Mouse (Mus musculus) cerebellum, adult 2 months (tissue): ENCODE measurements around the gene Cep250. TPM values are rescaled to one million over a fixed set of nuclear protein-coding genes. Genes with fewer than 3 reads are reported as not detected.
"Not testable (repeated sequence)": the region's sequence is repeated elsewhere in the genome, so short reads cannot be mapped to it uniquely, and the experiment has no call there.

Experiments
- DNase-seq, 2 experiments: peaks; one replicate each; pipeline ENCODE4 v3.0.0; 2021
- H3K27ac ChIP-seq: fragments of 200-500 bp; 2 replicates; pipeline ENCODE4 v1.5.1; 2012; ENCODE audit warnings: low read length, control low read depth, inconsistent platforms; ENCODE audit not compliant: insufficient read depth
- H3K27me3 ChIP-seq: fragments of 200-500 bp; 2 replicates; pipeline ENCODE4 v1.6.1; 2012; ENCODE audit warnings: inconsistent platforms, mild to moderate bottlenecking, low read length, moderate library complexity; ENCODE audit not compliant: control insufficient read depth, insufficient read depth
- H3K4me1 ChIP-seq: fragments of 200-500 bp; 2 replicates; pipeline ENCODE4 v1.6.1; 2011; ENCODE audit warnings: low read length; ENCODE audit not compliant: control insufficient read depth, insufficient read depth
- H3K4me3 ChIP-seq: fragments of 200-500 bp; replicated peaks from 2 replicates; pipeline ENCODE3; 2011; ENCODE audit warnings: mild to moderate bottlenecking, low read depth, low read length, control low read depth; ENCODE audit not compliant: insufficient read depth
- CTCF ChIP-seq: fragments of 200-500 bp; IDR thresholded peaks from 2 replicates; pipeline ENCODE4 v1.5.1; 2011; ENCODE audit warnings: low read depth, mild to moderate bottlenecking, control low read depth, low read length, moderate library complexity, borderline replicate concordance; ENCODE audit not compliant: insufficient read depth
- POLR2A ChIP-seq: fragments of 200-500 bp; IDR thresholded peaks from 2 replicates; pipeline ENCODE4 v1.6.1; 2011; ENCODE audit warnings: low read length, control low read depth, borderline replicate concordance; ENCODE audit not compliant: insufficient read depth
- WGBS: fragments of 180-500 bp; shearing (Covaris S2); methylation state at CpG from one replicate; pipeline ENCODE4 v1.1.7; 2018; 5-methylcytosine and 5-hydroxymethylcytosine counted together
- polyA plus RNA-seq: library from polyadenylated mRNA; depleted of rRNA; stranded (reverse); fragments of >200 nt; gene quantifications from 2 replicates; pipeline ENCODE4 v1.2.3, GENCODE M21; 2012; rRNA removed

The Cep250 gene
- polyA plus RNA-seq = 20.7 and 21.2 TPM in 2 replicates

- peak within 1 kb of the TSS; percentile 87 for H3K4me3 ChIP-seq
- peak within 1 kb of the TSS; percentile 86 for H3K27ac ChIP-seq
- no peaks in the 10 kb centered on the region; the same call in none of the 2 replicates for H3K4me1 ChIP-seq
- DNase-seq = peak; percentile 93
- TF ChIP-seq POLR2A = peak; percentile 64
- TF ChIP-seq CTCF = no peak
- WGBS = under 1% methylated on average over 59 of the region's 59 CpGs
- H3K27me3 ChIP-seq = no peaks in the 10 kb centered on the region
Observed at GRCm38 (mm10) chr2:155956134-155957059, at the start of gene Cep250. Cep250 (plus strand) TSS chr2:155956458.

DNA sequence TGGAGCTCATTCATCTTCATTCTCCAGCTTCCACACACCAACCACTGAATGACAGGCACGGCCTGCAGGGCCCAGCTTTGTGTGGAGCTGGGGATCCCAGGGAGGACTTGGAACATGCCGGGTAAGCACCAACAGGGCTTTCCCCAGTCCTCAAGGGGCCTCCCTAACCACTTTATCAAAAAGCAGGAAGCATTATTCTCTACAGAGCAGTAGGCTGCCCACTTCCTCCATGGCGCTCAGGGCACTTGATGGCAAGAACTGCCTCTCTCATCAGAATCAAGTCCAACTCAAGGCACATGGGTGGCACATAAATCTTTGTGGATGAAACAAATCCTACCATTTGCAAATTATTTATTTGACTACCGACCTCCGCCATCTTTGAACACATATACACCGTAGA lies 41.6 kb upstream of the Cep250 start:
- no peak for TF ChIP-seq POLR2A
- no peak for TF ChIP-seq CTCF

DNA sequence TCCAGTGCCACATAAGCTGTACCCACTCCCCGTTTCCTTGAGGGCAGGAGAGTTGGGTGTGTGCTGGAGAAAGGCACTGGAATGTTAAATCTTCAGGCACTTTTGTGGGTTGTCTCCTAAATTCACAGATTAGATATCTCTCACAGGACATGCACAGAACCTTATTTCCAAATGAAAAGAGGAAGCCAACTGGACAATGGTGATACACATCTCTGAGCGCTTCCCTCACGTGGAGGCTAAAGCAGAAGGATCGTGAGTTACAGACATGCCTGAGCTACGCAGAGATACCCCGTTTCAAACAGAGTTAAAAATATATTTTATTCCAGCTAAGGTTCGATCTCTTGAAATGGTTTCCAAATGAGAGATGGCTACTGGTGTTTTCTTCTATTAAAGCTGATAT lies 33.1 kb upstream of the Cep250 start:
- WGBS = 97% methylated on average over 7 of the region's 7 CpGs
- no peak for DNase-seq
- Histone ChIP-seq H3K4me1 (no peaks in the 10 kb centered on the region), H3K27ac (no peak overlapping the region), H3K4me3 (no peak overlapping the region), H3K27me3 (no peaks in the 10 kb centered on the region)
- TF ChIP-seq POLR2A = no peak
- TF ChIP-seq CTCF = no peak

More for the DNA sequence above, 41.6 kb upstream of the Cep250 start:
- H3K27ac ChIP-seq = no peak overlapping the region
- no peak overlapping the region for H3K4me3 ChIP-seq
- no peaks in the 10 kb centered on the region for H3K27me3 ChIP-seq
- no peaks in the 10 kb centered on the region for H3K4me1 ChIP-seq
- 88% methylated on average over 6 of the region's 6 CpGs for WGBS
- DNase-seq = no peak

GRCm38 (mm10) chr2:155925213-155925612 lies 31.0 kb upstream of the Cep250 start:
- H3K27me3 ChIP-seq, H3K4me1 ChIP-seq, H3K4me3 ChIP-seq, H3K27ac ChIP-seq, DNase-seq: not testable (repeated sequence)
- 94% methylated on average over 6 of the region's 6 CpGs for WGBS

- DNase-seq = no peak
- H3K27ac ChIP-seq = no peak overlapping the region
- H3K4me1 ChIP-seq = peaks cover 3% of the 10 kb centered on the region; the same call in 1 of the 2 replicates
- WGBS = 77% methylated on average over 7 of the region's 7 CpGs
- no peak for TF ChIP-seq CTCF
- no peak for TF ChIP-seq POLR2A
- H3K27me3 ChIP-seq = no peaks in the 10 kb centered on the region
- peak overlapping the region; percentile 14 for H3K4me3 ChIP-seq
Observed at GRCm38 (mm10) chr2:155928711-155929345, 27.4 kb upstream of the Cep250 start.

- no peaks in the 10 kb centered on the region for H3K27me3 ChIP-seq
- H3K27ac ChIP-seq = peak within 1 kb of the TSS; percentile 71
- peaks cover 3% of the 10 kb centered on the region; the same call in 1 of the 2 replicates for H3K4me1 ChIP-seq
- under 1% methylated on average over 38 of the region's 38 CpGs for WGBS
- TF ChIP-seq CTCF (no peak), POLR2A (peak; percentile 73; the same call in 1 of the 2 replicates)
- peak within 1 kb of the TSS; percentile 93 for H3K4me3 ChIP-seq
- DNase-seq = peak; percentile 92 to 94
Observed at GRCm38 (mm10) chr2:155929531-155930442, 26.5 kb upstream of the Cep250 start, which contains the start of gene Uqcc1. Uqcc1 (minus strand) TSS chr2:155930310.

GRCm38 (mm10) chr2:155939897-155940529 lies 16.2 kb upstream of the Cep250 start:
- DNase-seq = no peak
- no peak for TF ChIP-seq POLR2A
- no peak for TF ChIP-seq CTCF
- no peaks in the 10 kb centered on the region for H3K4me1 ChIP-seq
- H3K27ac ChIP-seq = no peak overlapping the region
- WGBS = 59% methylated on average over 7 of the region's 7 CpGs
- H3K27me3 ChIP-seq = no peaks in the 10 kb centered on the region
- H3K4me3 ChIP-seq = no peak overlapping the region
